Mouse (Mus musculus) thymus, postnatal 0 days (tissue): ENCODE measurements around the gene Foxp1. TPM values are rescaled to one million over a fixed set of nuclear protein-coding genes. Genes with fewer than 3 reads are reported as not detected.

ENCODE experiments used
- DNase-seq: peaks from one replicate; pipeline ENCODE4 v3.0.0-alpha.2; 2015; ENCODE audit warnings: low spot score
- polyA plus RNA-seq: library from polyadenylated mRNA; unstranded; fragments of >200 nt; fragmentation: Nextera tagmentation; extraction: Ambion mirVana; gene quantifications from 2 replicates; pipeline ENCODE4 v1.2.1, GENCODE M21; 2015

Foxp1 gene
- polyA plus RNA-seq, 1 experiment from 2014 or later: 82.5 TPM

GRCm38 (mm10) chr6:99395745-99396144 lies 126.8 kb downstream of the Foxp1 start:
- DNase-seq: no peak

- peak; percentile 79 for DNase-seq
Measured at GRCm38 (mm10) chr6:99394801-99395200, 127.7 kb downstream of the Foxp1 start.

GRCm38 (mm10) chr6:99392484-99392883 lies 130.0 kb downstream of the Foxp1 start:
- no peak for DNase-seq

- DNase-seq: peak; percentile 84
Measured at GRCm38 (mm10) chr6:99388741-99389675, 133.5 kb downstream of the Foxp1 start.

GRCm38 (mm10) chr6:99388023-99388422 lies 134.5 kb downstream of the Foxp1 start:
- peak; percentile 43 for DNase-seq

GRCm38 (mm10) chr6:99385059-99385604 lies 137.4 kb downstream of the Foxp1 start:
- peak; percentile 83 for DNase-seq

GRCm38 (mm10) chr6:99383846-99384472 lies 138.6 kb downstream of the Foxp1 start:
- DNase-seq: no peak

GRCm38 (mm10) chr6:99380146-99380545 lies 142.4 kb downstream of the Foxp1 start:
- DNase-seq: peak; percentile 59

GRCm38 (mm10) chr6:99378997-99379710 lies 143.4 kb downstream of the Foxp1 start:
- peak; percentile 51 for DNase-seq

- DNase-seq: no peak
Measured at GRCm38 (mm10) chr6:99377716-99378115, 144.8 kb downstream of the Foxp1 start.

- no peak for DNase-seq
Measured at GRCm38 (mm10) chr6:99377131-99377530, 145.4 kb downstream of the Foxp1 start.

- no peak for DNase-seq
Measured at GRCm38 (mm10) chr6:99376721-99377120, 145.8 kb downstream of the Foxp1 start.

GRCm38 (mm10) chr6:99375865-99376264 lies 146.7 kb downstream of the Foxp1 start:
- no peak for DNase-seq

GRCm38 (mm10) chr6:99375376-99375775 lies 147.1 kb downstream of the Foxp1 start:
- DNase-seq: peak; percentile 23

GRCm38 (mm10) chr6:99374448-99375271 lies 147.9 kb downstream of the Foxp1 start:
- DNase-seq: peak; percentile 36

GRCm38 (mm10) chr6:99372427-99372826 lies 150.1 kb downstream of the Foxp1 start:
- no peak for DNase-seq

- no peak for DNase-seq
Measured at GRCm38 (mm10) chr6:99372016-99372415, 150.5 kb downstream of the Foxp1 start.

- no peak for DNase-seq
Measured at GRCm38 (mm10) chr6:99369931-99370330, 152.6 kb downstream of the Foxp1 start.

- DNase-seq: no peak
Measured at GRCm38 (mm10) chr6:99369156-99369555, 153.4 kb downstream of the Foxp1 start.

GRCm38 (mm10) chr6:99368118-99368753 lies 154.3 kb downstream of the Foxp1 start:
- peak; percentile 58 for DNase-seq
